Comparison of ENCODE assay signal across 8 mouse cellular contexts in genomic region chr8:70528182-70528797, GRCm38 (mm10). TPM values are rescaled to one million over a fixed set of nuclear protein-coding genes. Genes with fewer than 3 reads are reported as not detected.
DNase-seq lines count a peak whose midpoint lies in the region; ATAC-seq and TF ChIP-seq lines count a peak whose summit lies in the region.

No protein-coding gene starts in this region.

- TF ChIP-seq EP300 in CH12.LX (IDR thresholded peaks at IDR 0.05; ENCODE audit: low read length): no peak

- peaks cover 42% of the 10 kb centered on the region for H3K36me3 ChIP-seq in heart, embryonic 10.5 days
- H3K36me3 ChIP-seq in CH12.LX (replicated peaks in 1 of 2; ENCODE audit: control insufficient read depth in 1 of 2, insufficient read depth in 1 of 2, low read length in 1 of 2): peaks cover 32 to 41% of the 10 kb centered on the region in 2 experiments
- peaks cover 24% of the 10 kb centered on the region for H3K36me3 ChIP-seq in forebrain, embryonic 15.5 days
- peaks cover 37% of the 10 kb centered on the region for H3K36me3 ChIP-seq in liver, embryonic 15.5 days (replicated peaks)

- dilution Hi-C loops in CH12.LX (cut with MboI; ENCODE audit: extremely low pct_ligation_motif_present, extremely low pct_unique_long_range_greater_than_20kb, low sequenced_read_pairs): no loop called here

- H3K9me3 ChIP-seq in heart, embryonic 10.5 days: no peaks in the 10 kb centered on the region
- no peaks in the 10 kb centered on the region for H3K9me3 ChIP-seq in CH12.LX (replicated peaks; ENCODE audit: low read length)
- no peaks in the 10 kb centered on the region for H3K9me3 ChIP-seq in forebrain, embryonic 15.5 days
- H3K9me3 ChIP-seq in liver, embryonic 15.5 days (replicated peaks): no peaks in the 10 kb centered on the region

- peaks cover 33% of the 10 kb centered on the region for H3K4me1 ChIP-seq in heart, embryonic 10.5 days
- H3K4me1 ChIP-seq in CH12.LX (ENCODE audit: control insufficient read depth in 1 of 2, insufficient read depth in 2 of 2): peaks cover 9 to 33% of the 10 kb centered on the region in 2 experiments
- peaks cover 35% of the 10 kb centered on the region for H3K4me1 ChIP-seq in forebrain, embryonic 15.5 days
- peaks cover 57% of the 10 kb centered on the region for H3K4me1 ChIP-seq in liver, embryonic 15.5 days (replicated peaks)

- peak overlapping the region; percentile 99 for H3K9ac ChIP-seq in CH12.LX (ENCODE audit: insufficient read depth, low read depth)
- H3K9ac ChIP-seq in forebrain, embryonic 15.5 days (replicated peaks): peak overlapping the region; percentile 91
- H3K9ac ChIP-seq in liver, embryonic 15.5 days: peak overlapping the region; percentile 98

- no peak for DNase-seq in heart, embryonic 10.5 days (ENCODE audit: low spot score)
- DNase-seq in heart, adult 18-20 months: no peak
- no peak for DNase-seq in CH12.LX (ENCODE audit: extremely low read depth)
- no peak for DNase-seq in c-Kit-positive CD71-positive TER-119-positive erythroid progenitor cells, embryonic 14.5 days (ENCODE audit: low spot score)
- DNase-seq in gastrocnemius, postnatal 25 days: no peak
- DNase-seq in spleen, postnatal 14 days (ENCODE audit: low spot score in 2 of 2): no peak

- no peak for TF ChIP-seq RAD21 in CH12.LX (IDR thresholded peaks at IDR 0.05; ENCODE audit: low read depth, low read length)

- no peak for ATAC-seq in forebrain, embryonic 15.5 days (replicated peaks)
- ATAC-seq in liver, embryonic 15.5 days (ENCODE audit: insufficient read depth): no peak

- peak overlapping the region; percentile 31 for H3K4me2 ChIP-seq in CH12.LX (ENCODE audit: insufficient read depth, low read depth, poor library complexity, severe bottlenecking)
- peak overlapping the region; percentile 72 for H3K4me2 ChIP-seq in forebrain, embryonic 15.5 days (replicated peaks)
- peak overlapping the region; percentile 72 for H3K4me2 ChIP-seq in liver, embryonic 15.5 days

- H3K27ac ChIP-seq in heart, embryonic 10.5 days: peak overlapping the region; percentile 100
- H3K27ac ChIP-seq in CH12.LX (ENCODE audit: insufficient read depth, low read depth): no peak overlapping the region; the same call in 1 of the 2 replicates
- peak overlapping the region; percentile 84 for H3K27ac ChIP-seq in forebrain, embryonic 15.5 days (replicated peaks)
- H3K27ac ChIP-seq in liver, embryonic 15.5 days (replicated peaks): peak overlapping the region; percentile 91

- H3K27me3 ChIP-seq in heart, embryonic 10.5 days (ENCODE audit: insufficient read depth, poor library complexity, severe bottlenecking): no peaks in the 10 kb centered on the region
- no peaks in the 10 kb centered on the region for H3K27me3 ChIP-seq in CH12.LX (replicated peaks)
- H3K27me3 ChIP-seq in forebrain, embryonic 15.5 days: no peaks in the 10 kb centered on the region
- H3K27me3 ChIP-seq in liver, embryonic 15.5 days: no peaks in the 10 kb centered on the region

- TF ChIP-seq CTCF in CH12.LX (conservative IDR thresholded peaks at IDR 0.05 in 1 of 2, IDR thresholded peaks at IDR 0.05 in 1 of 2; ENCODE audit: low read depth in 2 of 2, low read length in 2 of 2): no peak

- in situ Hi-C loops in CH12.LX (cut with MboI; ENCODE audit: low pct_ligation_motif_present, low pct_unique_long_range_greater_than_20kb, low sequenced_read_pairs): no loop called here

- H3K79me2 ChIP-seq in CH12.LX (replicated peaks; ENCODE audit: control insufficient read depth, extremely low read depth, insufficient read depth, poor library complexity, severe bottlenecking): peaks cover 4% of the 10 kb centered on the region

- TF ChIP-seq POLR2A in CH12.LX (IDR thresholded peaks at IDR 0.05; ENCODE audit: low read depth, low read length): no peak

- WGBS in heart, embryonic 10.5 days: 23% methylated on average over 13 of the region's 13 CpGs
- WGBS in forebrain, embryonic 15.5 days: 32% methylated on average over 13 of the region's 13 CpGs
- 11% methylated on average over 13 of the region's 13 CpGs for WGBS in liver, embryonic 15.5 days (ENCODE audit: insufficient replicate concordance)

- H3K4me3 ChIP-seq in heart, embryonic 10.5 days: peak overlapping the region; percentile 93
- peak overlapping the region; percentile 86 to 97 (median 90) for H3K4me3 ChIP-seq in CH12.LX (replicated peaks in 1 of 3; ENCODE audit: low read depth in 2 of 3, low read length in 2 of 3, poor library complexity in 1 of 3)
- peak overlapping the region; percentile 76 for H3K4me3 ChIP-seq in forebrain, embryonic 15.5 days
- peak overlapping the region; percentile 83 for H3K4me3 ChIP-seq in liver, embryonic 15.5 days (replicated peaks)

TF ChIP-seq in CH12.LX, 34 proteins besides CTCF, POLR2A, EP300 and RAD21:
- TF ChIP-seq MAX (IDR thresholded peaks at IDR 0.05; ENCODE audit: low read length) (no peak), MYC (IDR thresholded peaks at IDR 0.05; ENCODE audit: low read depth, low read length) (0 out of 2 replicates have a peak, but pooled peaks have one; percentile 30), BHLHE40 (IDR thresholded peaks at IDR 0.05; ENCODE audit: low read depth, low read length) (no peak), HCFC1 (IDR thresholded peaks at IDR 0.05; ENCODE audit: low read depth, low read length) (no peak), MXI1 (IDR thresholded peaks at IDR 0.05; ENCODE audit: low read depth, low read length) (peak; percentile 40; the same call in 1 of the 2 replicates), TBP (conservative IDR thresholded peaks at IDR 0.05; ENCODE audit: low read depth, low read length) (no peak), SIN3A (IDR thresholded peaks at IDR 0.05; ENCODE audit: low read length) (no peak), SMC3 (IDR thresholded peaks at IDR 0.05; ENCODE audit: low read depth, low read length) (no peak), IRF4 (IDR thresholded peaks at IDR 0.05; ENCODE audit: low read depth, low read length) (no peak), PAX5 (IDR thresholded peaks at IDR 0.05; ENCODE audit: low read length) (no peak), NELFE (IDR thresholded peaks at IDR 0.05; ENCODE audit: low read depth, low read length) (no peak), ZNF384 (IDR thresholded peaks at IDR 0.05; ENCODE audit: low read depth, low read length) (no peak), ELF1 (IDR thresholded peaks at IDR 0.05; ENCODE audit: low read depth, low read length) (no peak)
TF ChIP-seq in CH12.LX: peak in this region for 2.

RNA-seq across cellular contexts. Expression of gene Kxd1, which starts 0.5 kb away (rescaled TPM):
- 67.0 and 68.3 TPM in 2 replicates for polyA plus RNA-seq in heart, embryonic 10.5 days (2016; fragmentation: Nextera tagmentation; extraction: Ambion mirVana)
- 100 to 1,000 TPM in 1 of 2 experiments, 10 to 100 TPM in 1; 92.4 to 107 TPM for total RNA-seq in heart, adult 18-20 months (2021)
- total RNA-seq in CH12.LX (2012; rRNA removed): 45.7 and 63.4 TPM in 2 replicates
- 67.9 and 68.0 TPM in 2 replicates for total RNA-seq in CH12.LX (2014; rRNA removed)
- polyA plus RNA-seq in CH12.LX (2012; ENCODE audit: insufficient read length, low read depth): 56.6 and 56.7 TPM in 2 replicates
- polyA plus RNA-seq in forebrain, embryonic 15.5 days (2015; fragmentation: Nextera tagmentation; extraction: Ambion mirVana): 49.8 and 50.2 TPM in 2 replicates
- 28.9 and 30.2 TPM in 2 replicates for polyA plus RNA-seq in liver, embryonic 15.5 days (2015; fragmentation: Nextera tagmentation; extraction: Ambion mirVana)
- total RNA-seq in gastrocnemius, postnatal 25 days (2021): 10 to 100 TPM; 70.9 to 71.9 TPM

RNA-seq across cellular contexts. Expression of gene Fkbp8, which starts 0.8 kb away (rescaled TPM):
- polyA plus RNA-seq in heart, embryonic 10.5 days (2016; fragmentation: Nextera tagmentation; extraction: Ambion mirVana): 295 and 310 TPM in 2 replicates
- total RNA-seq in heart, adult 18-20 months (2021): 100 to 1,000 TPM; 120 to 129 TPM
- 246 and 266 TPM in 2 replicates for total RNA-seq in CH12.LX (2012; rRNA removed)
- total RNA-seq in CH12.LX (2014; rRNA removed): 172 and 178 TPM in 2 replicates
- 176 and 178 TPM in 2 replicates for polyA plus RNA-seq in CH12.LX (2012; ENCODE audit: insufficient read length, low read depth)
- 433 and 440 TPM in 2 replicates for polyA plus RNA-seq in forebrain, embryonic 15.5 days (2015; fragmentation: Nextera tagmentation; extraction: Ambion mirVana)
- 163 and 186 TPM in 2 replicates for polyA plus RNA-seq in liver, embryonic 15.5 days (2015; fragmentation: Nextera tagmentation; extraction: Ambion mirVana)
- 100 to 1,000 TPM; 100 to 104 TPM for total RNA-seq in gastrocnemius, postnatal 25 days (2021)

RNA-seq across cellular contexts. Expression of gene Ell, which starts 11.0 kb away (rescaled TPM):
- 15.8 and 18.5 TPM in 2 replicates for polyA plus RNA-seq in heart, embryonic 10.5 days (2016; fragmentation: Nextera tagmentation; extraction: Ambion mirVana)
- total RNA-seq in heart, adult 18-20 months (2021): 10 to 100 TPM; 10.9 to 12.0 TPM
- total RNA-seq in CH12.LX (2012; rRNA removed) (9.8 TPM in 2 replicates), CH12.LX (2014; rRNA removed) (6.4 and 6.5 TPM in 2 replicates)
- 14.0 and 17.9 TPM in 2 replicates for polyA plus RNA-seq in CH12.LX (2012; ENCODE audit: insufficient read length, low read depth)
- 17.4 and 19.2 TPM in 2 replicates for polyA plus RNA-seq in forebrain, embryonic 15.5 days (2015; fragmentation: Nextera tagmentation; extraction: Ambion mirVana)
- polyA plus RNA-seq in liver, embryonic 15.5 days (2015; fragmentation: Nextera tagmentation; extraction: Ambion mirVana): 11.8 and 14.2 TPM in 2 replicates
- 10 to 100 TPM in 1 of 2 experiments, 1 to 10 TPM in 1; 8.1 to 19.3 TPM for total RNA-seq in gastrocnemius, postnatal 25 days (2021)

RNA-seq across cellular contexts. Expression of gene Uba52, which starts 17.7 kb away (rescaled TPM):
- polyA plus RNA-seq in heart, embryonic 10.5 days (2016; fragmentation: Nextera tagmentation; extraction: Ambion mirVana): 751 and 801 TPM in 2 replicates
- total RNA-seq in heart, adult 18-20 months (2021): 1,000 to 10,000 TPM; 1,328 to 1,514 TPM
- total RNA-seq in CH12.LX (2012; rRNA removed) (3,341 and 3,407 TPM in 2 replicates), CH12.LX (2014; rRNA removed) (1,091 and 1,181 TPM in 2 replicates)
- 1,199 and 1,372 TPM in 2 replicates for polyA plus RNA-seq in CH12.LX (2012; ENCODE audit: insufficient read length, low read depth)
- 724 and 839 TPM in 2 replicates for polyA plus RNA-seq in forebrain, embryonic 15.5 days (2015; fragmentation: Nextera tagmentation; extraction: Ambion mirVana)
- polyA plus RNA-seq in liver, embryonic 15.5 days (2015; fragmentation: Nextera tagmentation; extraction: Ambion mirVana): 466 and 562 TPM in 2 replicates
- total RNA-seq in gastrocnemius, postnatal 25 days (2021): 100 to 1,000 TPM; 785 to 797 TPM

RNA-seq across cellular contexts. Expression of gene Rex1bd, which starts 21.7 kb away (rescaled TPM):
- polyA plus RNA-seq in heart, embryonic 10.5 days (2016; fragmentation: Nextera tagmentation; extraction: Ambion mirVana): 127 and 128 TPM in 2 replicates
- 100 to 1,000 TPM; 113 to 128 TPM for total RNA-seq in heart, adult 18-20 months (2021)
- 87.3 and 90.0 TPM in 2 replicates for total RNA-seq in CH12.LX (2012; rRNA removed)
- 43.3 and 47.8 TPM in 2 replicates for total RNA-seq in CH12.LX (2014; rRNA removed)
- polyA plus RNA-seq in CH12.LX (2012; ENCODE audit: insufficient read length, low read depth): 38.4 and 59.9 TPM in 2 replicates
- 164 and 176 TPM in 2 replicates for polyA plus RNA-seq in forebrain, embryonic 15.5 days (2015; fragmentation: Nextera tagmentation; extraction: Ambion mirVana)
- 58.0 and 60.5 TPM in 2 replicates for polyA plus RNA-seq in liver, embryonic 15.5 days (2015; fragmentation: Nextera tagmentation; extraction: Ambion mirVana)
- 100 to 1,000 TPM; 112 to 120 TPM for total RNA-seq in gastrocnemius, postnatal 25 days (2021)
